Mouse (Mus musculus) forelimb bud, embryonic 11.5 days (tissue): ENCODE measurements at regions not wholly inside any gene's neighbourhood (a gene's known extent, or its start where the extent isn't known, plus 50 kb on each side); places are given as distances from the start of the nearest gene placed in this dataset.

Experiments
- DNase-seq: peaks from one replicate; pipeline ENCODE4 v3.0.0-alpha.2; 2012; ENCODE audit warnings: low read depth, low spot score

GRCm38 (mm10) chr16:86812692-86813091 is 541.3 kb upstream of the N6amt1 start:
- DNase-seq: no peak

DNA sequence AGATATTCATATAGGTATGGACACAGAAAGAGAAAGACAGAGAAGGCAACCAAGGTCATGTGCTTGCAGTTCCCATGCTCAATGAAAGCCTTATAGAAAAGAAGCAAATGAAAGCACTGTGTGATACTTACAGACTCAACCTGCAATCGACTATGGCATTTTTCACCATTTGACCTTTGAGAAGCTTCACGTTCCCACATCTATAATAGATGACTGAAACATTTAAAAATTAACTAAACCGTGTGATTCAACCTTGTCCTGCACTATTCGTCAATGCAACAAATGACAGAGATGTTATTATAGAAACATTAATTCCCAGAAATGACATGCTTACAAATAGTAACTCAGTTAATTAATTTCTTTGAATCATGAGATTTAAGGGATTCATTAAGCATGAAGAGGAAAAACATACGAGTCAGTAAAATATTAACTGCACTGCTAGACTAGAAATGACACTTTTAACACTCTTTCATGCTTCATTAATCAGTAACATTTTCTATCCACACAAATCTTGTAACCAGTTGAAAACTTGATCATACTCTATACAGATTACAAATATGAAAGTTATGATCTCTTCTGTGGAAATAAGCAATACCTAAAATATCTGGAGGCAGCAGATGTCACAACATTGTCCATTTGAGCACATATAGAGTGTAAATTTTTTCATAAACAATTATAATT is 545.2 kb upstream of the N6amt1 start:
- DNase-seq: no peak

DNA sequence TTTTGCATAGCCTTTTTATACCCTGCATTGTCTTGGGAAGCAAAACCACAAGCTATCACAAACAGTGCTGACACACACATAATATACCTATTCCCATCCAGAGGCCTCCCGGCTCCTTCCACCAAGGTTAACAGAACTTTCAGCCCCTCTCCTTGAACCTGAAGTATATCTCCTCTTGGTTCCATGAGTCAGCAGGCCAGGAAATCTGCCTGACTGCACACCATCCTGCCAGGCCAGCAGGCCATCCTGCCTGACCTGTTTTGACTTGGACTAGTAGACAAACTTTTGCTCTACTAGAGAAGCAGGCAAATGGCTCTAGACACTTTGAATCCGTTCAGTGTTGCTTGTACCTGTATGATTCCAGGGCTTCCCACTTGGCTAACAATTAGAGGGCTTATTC is 547.6 kb upstream of the N6amt1 start:
- no peak for DNase-seq

- peak; percentile 74 for DNase-seq
Observed at GRCm38 (mm10) chr16:86776086-86776485, 577.9 kb upstream of the N6amt1 start.

GRCm38 (mm10) chr16:86772586-86772985 is 581.4 kb upstream of the N6amt1 start:
- no peak for DNase-seq

DNA sequence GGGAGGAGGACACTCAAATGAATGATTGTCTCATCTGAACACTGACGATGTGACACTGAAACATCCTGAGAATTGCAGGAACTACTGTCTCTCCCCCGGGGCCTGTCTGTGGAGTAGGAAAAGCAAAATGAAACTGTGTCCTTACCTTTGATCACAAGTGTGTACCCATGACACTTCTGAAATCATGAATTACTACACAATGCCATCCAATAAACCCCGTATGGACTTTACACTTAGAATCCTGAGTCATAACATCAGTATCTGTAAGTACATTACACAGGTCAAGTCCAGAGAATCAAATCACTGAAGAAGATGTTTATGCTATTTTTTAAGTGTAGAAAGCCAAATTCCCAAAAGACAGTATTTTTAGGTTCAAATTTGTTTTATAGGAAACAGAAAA is 585.1 kb upstream of the N6amt1 start:
- DNase-seq: no peak

DNA sequence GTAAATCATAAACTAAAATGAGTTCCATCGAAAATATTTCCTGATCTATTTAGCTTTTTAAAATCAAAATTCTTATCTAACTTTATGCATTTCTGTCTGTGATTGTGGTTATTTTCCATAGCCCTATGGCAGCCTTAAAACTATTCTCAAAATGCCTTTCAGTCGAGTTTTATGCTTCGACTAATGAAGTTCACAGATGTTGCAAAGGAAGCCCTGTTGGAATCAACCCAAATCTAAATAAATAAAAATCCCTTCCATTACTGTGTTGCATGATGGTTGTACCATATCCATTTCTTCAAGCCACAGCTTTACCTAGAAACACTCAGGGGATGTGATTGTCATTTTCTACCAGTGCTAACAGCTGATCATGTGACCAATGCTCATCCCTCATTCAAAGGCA is 585.6 kb upstream of the N6amt1 start:
- DNase-seq: no peak

GRCm38 (mm10) chr16:86765974-86766373 is 588.0 kb upstream of the N6amt1 start:
- DNase-seq: no peak

DNA sequence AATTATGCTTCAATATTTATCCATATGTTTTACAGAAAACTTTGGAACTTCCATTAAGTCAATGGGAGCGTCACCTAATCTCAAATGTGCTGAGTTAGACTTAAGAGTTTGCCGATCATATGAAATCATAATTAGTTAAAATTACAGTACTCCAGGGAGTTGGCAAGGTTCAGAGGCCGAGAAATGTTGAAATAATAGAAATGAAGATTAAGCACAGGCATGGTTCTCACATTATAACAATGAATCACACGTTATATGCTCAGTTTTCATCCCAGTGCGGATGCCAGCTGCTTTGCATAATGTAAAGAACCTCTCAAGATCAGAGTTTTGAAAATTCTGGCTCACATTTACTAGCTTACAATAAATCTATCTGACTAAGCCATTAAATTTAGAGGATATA is 612.7 kb upstream of the N6amt1 start:
- no peak for DNase-seq

GRCm38 (mm10) chr16:86718982-86719771 is 634.8 kb upstream of the N6amt1 start:
- no peak for DNase-seq

DNA sequence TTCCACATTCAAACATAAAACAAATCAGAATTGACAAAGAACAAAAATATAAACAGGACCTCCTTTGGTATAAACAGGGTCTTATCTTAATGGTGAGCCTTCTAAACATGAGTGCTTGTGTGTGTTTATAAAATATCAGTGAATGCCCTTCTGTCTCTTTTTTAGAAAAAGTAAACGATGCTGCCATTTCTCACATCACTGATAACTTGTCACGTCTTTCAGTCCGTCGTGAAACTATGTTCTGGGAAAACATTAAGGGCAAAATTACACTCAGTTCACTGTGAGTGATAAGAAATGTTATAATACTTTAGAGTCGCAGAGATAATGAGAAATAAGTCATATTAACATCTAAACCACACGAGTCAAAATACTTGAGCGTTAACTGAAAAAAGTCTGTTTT is 635.6 kb upstream of the N6amt1 start:
- DNase-seq: no peak

- DNase-seq: peak; percentile 20
Observed at GRCm38 (mm10) chr16:86701700-86702099, 652.3 kb upstream of the N6amt1 start.

- DNase-seq: peak; percentile 27
Observed at GRCm38 (mm10) chr16:86694497-86694896, 659.5 kb upstream of the N6amt1 start.

GRCm38 (mm10) chr16:86659154-86659553 is 694.8 kb upstream of the N6amt1 start:
- DNase-seq: no peak

GRCm38 (mm10) chr16:86647316-86647715 is 706.7 kb upstream of the N6amt1 start:
- no peak for DNase-seq

DNA sequence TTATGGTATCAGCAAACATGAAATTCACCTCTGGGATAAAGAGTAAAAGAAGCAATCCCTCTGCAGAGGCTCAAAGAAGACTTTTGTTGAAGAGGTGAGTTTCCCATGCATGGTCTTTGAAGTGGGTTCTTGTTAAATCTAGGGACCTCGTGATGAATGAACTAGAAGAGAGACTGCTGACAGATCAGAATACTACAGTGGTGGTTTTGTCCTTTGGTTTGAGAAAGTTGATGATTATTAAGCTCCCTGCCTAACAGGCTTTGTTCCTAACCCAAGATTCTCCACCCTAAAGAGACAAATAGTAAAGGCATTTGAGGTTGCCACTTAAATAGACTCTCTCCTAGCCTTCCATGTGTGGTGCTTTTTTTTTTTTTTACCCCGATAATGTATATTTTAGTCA is 707.2 kb upstream of the N6amt1 start:
- no peak for DNase-seq

DNA sequence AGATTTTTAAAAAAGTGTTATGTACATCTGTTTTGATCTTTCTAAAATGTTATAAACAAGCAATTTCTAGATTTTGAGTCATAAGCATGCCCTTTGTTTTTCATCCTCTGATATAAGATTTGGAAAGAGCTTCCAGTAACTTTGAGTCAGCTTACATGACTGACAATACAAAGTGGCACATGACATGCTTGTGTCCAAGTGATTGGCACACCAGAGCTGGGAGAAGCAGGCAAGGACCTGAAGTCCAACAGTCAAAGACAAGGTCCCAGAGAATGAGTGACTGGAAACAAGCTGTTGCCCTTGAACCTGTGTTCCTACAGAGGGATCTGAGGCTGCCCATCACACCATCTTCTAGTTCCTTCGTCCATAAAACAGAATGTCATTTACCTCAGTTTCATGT is 708.5 kb upstream of the N6amt1 start:
- DNase-seq: no peak

- DNase-seq: peak; percentile 82
Observed at GRCm38 (mm10) chr16:86644912-86645312, 709.1 kb upstream of the N6amt1 start.

DNA sequence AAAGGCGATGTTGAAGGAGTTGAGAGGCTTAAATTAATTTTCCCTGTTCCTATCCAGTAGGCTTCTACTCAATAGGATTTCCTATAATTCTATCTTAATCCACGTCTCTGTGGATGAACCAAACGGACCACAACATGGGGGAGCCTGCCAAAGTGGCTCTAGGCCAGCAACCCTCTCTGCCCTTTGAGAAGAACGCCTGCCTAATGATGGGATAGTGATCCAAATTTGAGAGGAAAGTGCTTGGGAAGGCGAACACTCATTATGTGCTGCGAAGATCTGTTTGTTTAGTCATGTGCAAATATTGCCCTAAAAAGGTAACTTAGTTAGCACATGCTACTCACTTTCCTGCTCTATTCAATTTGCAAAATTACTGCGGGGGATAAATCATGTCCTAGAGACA is 702.5 kb upstream of the Adamts5 start:
- no peak for DNase-seq

GRCm38 (mm10) chr16:86594992-86595391 is 693.4 kb upstream of the Adamts5 start:
- DNase-seq: no peak

DNA sequence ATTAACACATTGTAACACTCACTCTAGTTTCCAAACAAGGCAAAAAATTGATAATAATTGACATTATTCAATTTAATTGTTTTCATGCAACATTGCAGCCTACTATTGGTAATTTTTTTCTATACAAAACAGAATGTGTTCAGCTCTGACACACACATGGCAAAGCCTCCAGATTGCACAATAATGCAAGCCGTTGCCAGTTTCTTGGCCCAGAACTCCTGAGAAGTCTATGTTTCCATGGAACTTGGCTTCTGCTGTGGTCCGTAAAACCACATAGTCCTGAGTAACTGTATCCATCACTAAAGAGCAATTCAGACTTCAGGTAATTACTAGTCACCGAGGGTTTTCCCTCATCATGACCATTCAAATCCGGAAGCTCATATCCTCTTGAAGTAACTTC is 684.4 kb upstream of the Adamts5 start:
- DNase-seq: no peak

GRCm38 (mm10) chr16:86578281-86578680 is 676.7 kb upstream of the Adamts5 start:
- DNase-seq: no peak

- DNase-seq: no peak
Observed at GRCm38 (mm10) chr16:86547465-86548043, 645.9 kb upstream of the Adamts5 start.
